Mouse (Mus musculus): ENCODE data around the gene Lrrfip2. TPM values are rescaled to one million over a fixed set of nuclear protein-coding genes. Genes with fewer than 3 reads are reported as not detected.
A peak's percentile ranks its signal among the peaks of the same experiment; 100 is the strongest.

Gene Lrrfip2
- polyA plus RNA-seq, 1 experiment from 2014 or later, result 39.6 TPM

DNA sequence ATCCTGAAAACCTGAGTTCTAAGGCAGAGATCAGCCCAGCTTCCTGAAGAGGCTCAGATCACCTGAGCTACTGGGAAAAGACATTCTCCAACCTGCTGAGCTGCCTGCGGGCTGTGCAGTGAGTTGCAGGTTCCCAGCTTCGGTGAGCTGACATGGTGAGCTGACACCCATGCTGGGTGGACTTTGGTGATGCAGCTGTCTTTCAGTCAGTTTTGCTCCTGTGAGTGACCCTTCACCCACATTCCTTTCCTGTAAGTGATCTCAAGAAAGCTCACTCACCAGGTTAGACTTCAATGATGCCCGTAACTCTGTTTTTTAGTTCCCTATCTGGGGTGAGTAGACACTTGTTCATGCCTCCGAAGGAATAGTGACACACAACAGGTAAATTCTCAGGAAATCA lies 32.1 kb upstream of the Lrrfip2 start:
- ATAC-seq (ENCODE audit: insufficient read depth), result no peak
- no peak overlapping the region for H3K27ac ChIP-seq (ENCODE audit: low read depth)
- no peaks in the 10 kb centered on the region for H3K27me3 ChIP-seq (ENCODE audit: insufficient read depth, low read length)
- no peak overlapping the region for H3K4me3 ChIP-seq (ENCODE audit: low read depth, low read length)
- no peak for TF ChIP-seq CTCF (IDR thresholded peaks at IDR 0.05; ENCODE audit: low read depth)
- H3K4me2 ChIP-seq, result no peak overlapping the region
- H3K9me3 ChIP-seq (ENCODE audit: low read depth, low read length), result no peaks in the 10 kb centered on the region
- no peak for DNase-seq
- WGBS, result 35% methylated on average over 4 of the region's 4 CpGs
- no peaks in the 10 kb centered on the region for H3K36me3 ChIP-seq (ENCODE audit: insufficient read depth)
- H3K4me1 ChIP-seq (ENCODE audit: insufficient read depth), result peaks cover 5% of the 10 kb centered on the region; the same call in 1 of the 2 replicates
- no peak overlapping the region for H3K9ac ChIP-seq

DNA sequence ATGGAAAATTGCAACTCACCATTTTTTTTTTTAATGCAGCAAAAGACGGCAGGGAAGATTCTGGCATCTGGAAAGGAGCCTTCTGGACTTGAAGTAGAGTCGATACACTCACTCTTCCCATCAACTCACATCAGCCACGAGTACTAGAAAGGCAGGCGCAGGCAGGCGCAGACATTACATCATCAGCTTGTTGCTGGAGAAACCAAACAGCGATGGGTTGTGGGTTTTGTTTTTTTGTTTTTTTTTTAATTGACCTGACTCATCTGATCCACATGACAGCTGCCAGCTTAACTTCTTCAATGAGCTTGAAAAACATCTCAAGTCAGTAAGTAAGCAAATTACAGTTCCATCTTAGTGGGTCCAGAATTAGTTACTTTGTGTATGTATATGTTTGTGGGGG lies 31.3 kb upstream of the Lrrfip2 start:
- Histone ChIP-seq H3K4me2 (no peak overlapping the region), H3K9me3 (ENCODE audit: low read depth, low read length) (no peaks in the 10 kb centered on the region), H3K4me3 (ENCODE audit: low read depth, low read length) (no peak overlapping the region), H3K36me3 (ENCODE audit: insufficient read depth) (no peaks in the 10 kb centered on the region), H3K4me1 (ENCODE audit: insufficient read depth) (peaks cover 5% of the 10 kb centered on the region; the same call in 1 of the 2 replicates), H3K27me3 (ENCODE audit: insufficient read depth, low read length) (no peaks in the 10 kb centered on the region), H3K27ac (ENCODE audit: low read depth) (no peak overlapping the region), H3K9ac (no peak overlapping the region)
- 51% methylated on average over 6 of the region's 6 CpGs for WGBS
- no peak for TF ChIP-seq CTCF (IDR thresholded peaks at IDR 0.05; ENCODE audit: low read depth)
- DNase-seq (no peak), ATAC-seq (ENCODE audit: insufficient read depth) (no peak)

DNA sequence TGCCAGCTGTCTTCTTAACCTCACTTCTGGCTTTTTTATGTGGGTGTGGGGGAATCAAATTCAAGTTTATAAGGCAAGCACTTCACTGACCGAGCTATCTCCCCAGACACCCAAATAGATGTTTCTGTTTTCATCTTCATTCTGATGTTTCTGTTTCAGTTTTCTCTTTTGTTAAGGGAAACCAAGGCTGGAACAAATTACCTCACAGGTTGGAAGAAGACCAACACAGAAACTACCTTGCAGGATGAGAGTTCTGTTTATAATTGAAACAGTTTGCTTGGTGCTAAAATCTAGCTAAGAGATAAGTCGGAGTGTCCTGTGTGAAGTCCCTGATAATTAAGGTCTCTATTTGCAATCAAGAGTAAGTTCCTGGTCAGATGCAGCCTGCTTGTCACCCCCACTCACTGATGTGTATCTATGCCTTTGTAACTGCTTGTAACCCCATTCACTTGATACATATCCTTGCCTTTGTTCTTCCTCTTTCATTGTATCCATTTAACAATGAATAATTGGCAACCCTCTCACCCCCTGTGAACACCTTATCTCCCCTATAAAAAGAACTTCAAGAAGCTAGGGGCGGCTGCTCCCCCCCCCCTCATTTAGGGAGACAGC lies 30.3 kb upstream of the Lrrfip2 start:
- no peak for TF ChIP-seq CTCF (IDR thresholded peaks at IDR 0.05; ENCODE audit: low read depth)
- WGBS, result 22% methylated on average over 3 of the region's 3 CpGs
- no peaks in the 10 kb centered on the region for H3K9me3 ChIP-seq (ENCODE audit: low read depth, low read length)
- H3K27ac ChIP-seq (ENCODE audit: low read depth), result no peak overlapping the region
- H3K36me3 ChIP-seq (ENCODE audit: insufficient read depth), result no peaks in the 10 kb centered on the region
- no peaks in the 10 kb centered on the region for H3K27me3 ChIP-seq (ENCODE audit: insufficient read depth, low read length)
- no peak for DNase-seq
- H3K4me2 ChIP-seq, result no peak overlapping the region
- H3K9ac ChIP-seq, result no peak overlapping the region
- peaks cover 5% of the 10 kb centered on the region; the same call in 1 of the 2 replicates for H3K4me1 ChIP-seq (ENCODE audit: insufficient read depth)
- ATAC-seq (ENCODE audit: insufficient read depth), result no peak
- H3K4me3 ChIP-seq (ENCODE audit: low read depth, low read length), result no peak overlapping the region

DNA sequence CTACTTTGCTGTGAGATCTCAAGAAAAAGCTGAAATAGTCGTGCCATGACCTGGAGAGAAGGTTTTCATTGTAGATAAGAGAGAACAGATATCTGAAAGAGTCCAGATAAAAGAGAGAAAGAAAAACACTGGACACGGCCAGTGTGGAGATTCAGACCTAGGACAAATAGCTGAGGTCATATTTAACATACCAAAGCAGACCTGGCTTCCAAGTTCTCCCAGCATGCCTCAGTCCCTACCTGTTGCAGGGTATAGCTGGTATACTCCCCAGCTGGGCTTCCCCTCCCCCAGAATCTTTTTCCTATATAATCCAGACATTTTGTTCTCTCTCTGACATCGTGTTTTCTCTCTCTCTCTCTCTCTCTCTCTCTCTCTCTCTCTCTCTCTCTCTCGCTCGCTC lies 29.4 kb upstream of the Lrrfip2 start:
- no peak for TF ChIP-seq CTCF (IDR thresholded peaks at IDR 0.05; ENCODE audit: low read depth)
- ATAC-seq (ENCODE audit: insufficient read depth) (peak; percentile 63; the same call in 1 of the 2 replicates), DNase-seq (peak; percentile 21)
- Histone ChIP-seq H3K4me1 (ENCODE audit: insufficient read depth) (peaks cover 5% of the 10 kb centered on the region; the same call in 1 of the 2 replicates), H3K9ac (no peak overlapping the region), H3K4me2 (no peak overlapping the region), H3K27ac (ENCODE audit: low read depth) (0 out of 2 replicates have a peak overlapping the region, but pooled peaks have one; percentile 0), H3K4me3 (ENCODE audit: low read depth, low read length) (no peak overlapping the region), H3K27me3 (ENCODE audit: insufficient read depth, low read length) (no peaks in the 10 kb centered on the region), H3K9me3 (ENCODE audit: low read depth, low read length) (no peaks in the 10 kb centered on the region), H3K36me3 (ENCODE audit: insufficient read depth) (no peaks in the 10 kb centered on the region)
- WGBS, result 6% methylated on average over 5 of the region's 5 CpGs

DNA sequence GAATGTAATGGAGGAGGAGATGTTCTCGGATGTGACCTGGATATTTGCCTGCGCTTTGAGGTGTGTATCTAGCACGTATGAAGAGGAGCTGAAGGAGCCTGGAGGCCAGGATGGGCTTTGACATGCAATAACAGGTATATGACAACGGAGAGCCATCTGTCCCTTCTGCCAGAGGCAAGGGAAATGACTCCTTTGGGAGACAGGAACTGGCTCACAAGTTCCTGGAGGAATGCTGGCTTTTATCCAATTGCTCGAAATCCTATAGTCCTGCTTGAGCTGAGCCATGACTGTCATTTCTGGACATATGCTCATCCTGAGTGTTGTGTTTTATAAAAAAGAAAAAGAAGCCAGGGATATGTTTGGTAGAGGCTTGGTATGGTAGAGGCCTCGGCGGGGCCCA lies 28.5 kb upstream of the Lrrfip2 start:
- H3K4me2 ChIP-seq, result no peak overlapping the region
- no peaks in the 10 kb centered on the region for H3K36me3 ChIP-seq (ENCODE audit: insufficient read depth)
- TF ChIP-seq CTCF (IDR thresholded peaks at IDR 0.05; ENCODE audit: low read depth), result no peak
- peak; percentile 62 for DNase-seq
- no peak for ATAC-seq (ENCODE audit: insufficient read depth)
- H3K4me3 ChIP-seq (ENCODE audit: low read depth, low read length), result no peak overlapping the region
- H3K9ac ChIP-seq, result no peak overlapping the region
- WGBS, result 28% methylated on average over 7 of the region's 7 CpGs
- no peaks in the 10 kb centered on the region for H3K27me3 ChIP-seq (ENCODE audit: insufficient read depth, low read length)
- no peaks in the 10 kb centered on the region for H3K9me3 ChIP-seq (ENCODE audit: low read depth, low read length)
- H3K4me1 ChIP-seq (ENCODE audit: insufficient read depth), result peaks cover 5% of the 10 kb centered on the region; the same call in 1 of the 2 replicates
- H3K27ac ChIP-seq (ENCODE audit: low read depth), result no peak overlapping the region

DNA sequence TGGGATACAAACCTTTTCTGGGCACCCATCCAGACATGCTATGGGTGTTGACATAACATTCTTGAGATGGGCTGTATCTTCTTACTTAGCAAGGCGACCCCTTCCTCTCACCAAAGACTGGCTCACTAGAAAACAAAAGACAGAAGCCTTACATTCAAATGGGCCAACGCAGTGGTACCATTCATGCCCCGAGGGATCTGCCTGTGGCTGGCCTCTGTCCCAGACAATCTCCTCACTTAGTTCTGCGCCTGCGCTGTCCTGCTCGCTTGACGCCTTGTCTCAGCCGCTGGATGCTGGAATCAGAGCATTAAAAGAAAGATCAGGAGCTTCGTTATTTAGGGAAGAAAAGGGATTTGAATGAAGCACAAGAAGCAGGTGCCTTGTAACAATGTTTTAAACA lies 24.7 kb upstream of the Lrrfip2 start:
- Histone ChIP-seq H3K9ac (no peak overlapping the region), H3K27ac (ENCODE audit: low read depth) (no peak overlapping the region), H3K4me2 (no peak overlapping the region), H3K27me3 (ENCODE audit: insufficient read depth, low read length) (no peaks in the 10 kb centered on the region), H3K9me3 (ENCODE audit: low read depth, low read length) (no peaks in the 10 kb centered on the region), H3K36me3 (ENCODE audit: insufficient read depth) (no peaks in the 10 kb centered on the region), H3K4me3 (ENCODE audit: low read depth, low read length) (no peak overlapping the region), H3K4me1 (ENCODE audit: insufficient read depth) (peaks cover 5% of the 10 kb centered on the region; the same call in 1 of the 2 replicates)
- 60% methylated on average over 9 of the region's 9 CpGs for WGBS
- peak; percentile 62 for DNase-seq
- no peak for ATAC-seq (ENCODE audit: insufficient read depth)
- no peak for TF ChIP-seq CTCF (IDR thresholded peaks at IDR 0.05; ENCODE audit: low read depth)

DNA sequence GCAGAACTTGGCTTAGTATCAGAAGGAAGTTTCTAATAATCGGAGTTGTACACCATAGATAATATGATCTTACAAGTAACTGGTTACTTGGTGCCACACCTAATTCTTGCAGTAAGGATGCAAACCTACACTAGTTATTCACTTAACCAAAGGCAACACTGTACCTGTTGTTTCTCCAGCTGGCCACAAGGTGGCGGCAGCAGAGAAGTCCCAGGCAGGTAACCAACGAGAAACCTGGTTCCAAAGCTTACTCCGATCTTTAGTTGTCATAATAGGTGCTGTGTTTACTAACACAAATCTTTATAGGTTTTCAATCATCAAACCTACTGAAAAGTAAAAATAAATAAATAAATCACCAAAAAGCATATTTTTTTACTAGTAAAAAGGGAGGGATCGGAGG lies 24.3 kb upstream of the Lrrfip2 start:
- Histone ChIP-seq H3K4me1 (ENCODE audit: insufficient read depth) (peaks cover 5% of the 10 kb centered on the region; the same call in 1 of the 2 replicates), H3K27me3 (ENCODE audit: insufficient read depth, low read length) (no peaks in the 10 kb centered on the region), H3K4me2 (no peak overlapping the region), H3K4me3 (ENCODE audit: low read depth, low read length) (no peak overlapping the region), H3K9ac (no peak overlapping the region), H3K27ac (ENCODE audit: low read depth) (no peak overlapping the region), H3K36me3 (ENCODE audit: insufficient read depth) (no peaks in the 10 kb centered on the region), H3K9me3 (ENCODE audit: low read depth, low read length) (no peaks in the 10 kb centered on the region)
- 29% methylated on average over 5 of the region's 5 CpGs for WGBS
- peak; percentile 90 for TF ChIP-seq CTCF (IDR thresholded peaks at IDR 0.05; ENCODE audit: low read depth)
- peak; percentile 82 for DNase-seq
- ATAC-seq (ENCODE audit: insufficient read depth), result no peak

All from lung, embryonic 14.5 days (tissue).